Mouse (Mus musculus) forebrain, embryonic 10.5 days (tissue): ENCODE measurements around the gene Fkbpl. TPM values are rescaled to one million over a fixed set of nuclear protein-coding genes. Genes with fewer than 3 reads are reported as not detected.
A peak's percentile ranks its signal among the peaks of the same experiment; 100 is the strongest.

Experiments used
- DNase-seq: peaks from one replicate; pipeline ENCODE4 v3.0.0-alpha.2; 2017; ENCODE audit warnings: low spot score; ENCODE audit errors: extremely low spot score
- H3K27ac ChIP-seq: fragments of 300-500 bp; sonication (generic); 2 replicates; pipeline ENCODE4 v1.5.1; 2016; ENCODE audit warnings: mild to moderate bottlenecking
- H3K27me3 ChIP-seq: fragments of 300-500 bp; sonication (generic); 2 replicates; pipeline ENCODE4 v1.6.1; 2016; ENCODE audit warnings: mild to moderate bottlenecking; ENCODE audit not compliant: poor library complexity, severe bottlenecking
- H3K36me3 ChIP-seq: fragments of 300-500 bp; sonication (generic); replicated peaks from 2 replicates; pipeline ENCODE4 v1.6.1; 2016; ENCODE audit warnings: mild to moderate bottlenecking, moderate library complexity
- H3K4me1 ChIP-seq: fragments of 300-500 bp; sonication (generic); 2 replicates; pipeline ENCODE4 v1.6.1; 2016
- H3K4me3 ChIP-seq: fragments of 300-500 bp; sonication (generic); 2 replicates; pipeline ENCODE4 v1.5.1; 2016; ENCODE audit warnings: mild to moderate bottlenecking, moderate library complexity
- H3K9me3 ChIP-seq: fragments of 300-500 bp; sonication (generic); 2 replicates; pipeline ENCODE4 v1.6.1; 2016; ENCODE audit warnings: mild to moderate bottlenecking, moderate library complexity
- WGBS: fragments of 180-500 bp; shearing (Covaris S2); methylation state at CpG from one replicate; pipeline ENCODE4 v1.1.7; 2016; 5-methylcytosine and 5-hydroxymethylcytosine counted together
- polyA plus RNA-seq: library from polyadenylated mRNA; unstranded; fragments of >200 nt; fragmentation: Nextera tagmentation; extraction: Ambion mirVana; gene quantifications from 2 replicates; pipeline ENCODE4 v1.2.1, GENCODE M21; 2016

The Fkbpl gene
- polyA plus RNA-seq, 1 experiment from 2014 or later, result 14.8 TPM

GRCm38 (mm10) chr17:34654392-34654791 lies 9.8 kb downstream of the Fkbpl start:
- Histone ChIP-seq H3K9me3 (no peaks in the 10 kb centered on the region), H3K36me3 (peaks cover 63% of the 10 kb centered on the region), H3K4me1 (peaks cover 25% of the 10 kb centered on the region), H3K27me3 (peaks cover 9% of the 10 kb centered on the region), H3K27ac (no peak overlapping the region), H3K4me3 (no peak overlapping the region)
- DNase-seq, result no peak
- WGBS, result 94% methylated on average over 13 of the region's 13 CpGs

- Histone ChIP-seq H3K4me1 (peaks cover 25% of the 10 kb centered on the region), H3K36me3 (peaks cover 55% of the 10 kb centered on the region), H3K4me3 (no peak overlapping the region), H3K27me3 (peaks cover 17% of the 10 kb centered on the region), H3K9me3 (no peaks in the 10 kb centered on the region), H3K27ac (no peak overlapping the region)
- WGBS, result 88% methylated on average over 7 of the region's 7 CpGs
- no peak for DNase-seq
Measured at GRCm38 (mm10) chr17:34655160-34655559, 10.6 kb downstream of the Fkbpl start.

GRCm38 (mm10) chr17:34655581-34655991 lies 11.0 kb downstream of the Fkbpl start:
- H3K9me3 ChIP-seq, result no peaks in the 10 kb centered on the region
- peaks cover 21% of the 10 kb centered on the region for H3K27me3 ChIP-seq
- DNase-seq, result no peak
- peaks cover 29% of the 10 kb centered on the region for H3K4me1 ChIP-seq
- H3K27ac ChIP-seq, result no peak overlapping the region
- H3K36me3 ChIP-seq, result peaks cover 51% of the 10 kb centered on the region
- no peak overlapping the region for H3K4me3 ChIP-seq
- 76% methylated on average over 4 of the region's 4 CpGs for WGBS

- Histone ChIP-seq H3K36me3 (peaks cover 40% of the 10 kb centered on the region), H3K9me3 (no peaks in the 10 kb centered on the region), H3K27ac (no peak overlapping the region), H3K4me3 (no peak overlapping the region), H3K4me1 (peaks cover 37% of the 10 kb centered on the region), H3K27me3 (peaks cover 32% of the 10 kb centered on the region)
- WGBS, result 62% methylated on average over 8 of the region's 8 CpGs
- no peak for DNase-seq
Measured at GRCm38 (mm10) chr17:34656666-34657065, 12.1 kb downstream of the Fkbpl start.

GRCm38 (mm10) chr17:34657271-34657670 lies 12.7 kb downstream of the Fkbpl start:
- Histone ChIP-seq H3K36me3 (peaks cover 34% of the 10 kb centered on the region), H3K4me3 (no peak overlapping the region), H3K27ac (no peak overlapping the region), H3K4me1 (peaks cover 37% of the 10 kb centered on the region), H3K27me3 (peaks cover 33% of the 10 kb centered on the region), H3K9me3 (no peaks in the 10 kb centered on the region)
- no peak for DNase-seq
- WGBS, result 37% methylated on average over 2 of the region's 2 CpGs

- Histone ChIP-seq H3K4me1 (peaks cover 37% of the 10 kb centered on the region), H3K4me3 (no peak overlapping the region), H3K9me3 (no peaks in the 10 kb centered on the region), H3K36me3 (peaks cover 25% of the 10 kb centered on the region), H3K27ac (no peak overlapping the region), H3K27me3 (peaks cover 36% of the 10 kb centered on the region)
- no peak for DNase-seq
- WGBS, result 95% methylated on average over 2 of the region's 2 CpGs
Measured at GRCm38 (mm10) chr17:34658145-34658544, 13.6 kb downstream of the Fkbpl start.

- Histone ChIP-seq H3K4me1 (peaks cover 37% of the 10 kb centered on the region), H3K36me3 (peaks cover 21% of the 10 kb centered on the region), H3K27ac (no peak overlapping the region), H3K4me3 (no peak overlapping the region), H3K9me3 (no peaks in the 10 kb centered on the region), H3K27me3 (peaks cover 41% of the 10 kb centered on the region)
- WGBS, result 87% methylated on average over 3 of the region's 3 CpGs
- DNase-seq, result no peak
Measured at GRCm38 (mm10) chr17:34658591-34658990, 14.0 kb downstream of the Fkbpl start.

- Histone ChIP-seq H3K4me1 (peaks cover 37% of the 10 kb centered on the region), H3K9me3 (no peaks in the 10 kb centered on the region), H3K27ac (no peak overlapping the region), H3K36me3 (peaks cover 13% of the 10 kb centered on the region), H3K4me3 (no peak overlapping the region), H3K27me3 (peaks cover 42% of the 10 kb centered on the region)
- no peak for DNase-seq
- WGBS, result 75% methylated on average over 12 of the region's 12 CpGs
Measured at GRCm38 (mm10) chr17:34659181-34659896, 14.8 kb downstream of the Fkbpl start.

- 76% methylated on average over 3 of the region's 3 CpGs for WGBS
- no peak overlapping the region for H3K27ac ChIP-seq
- peaks cover 37% of the 10 kb centered on the region for H3K4me1 ChIP-seq
- peaks cover 8% of the 10 kb centered on the region for H3K36me3 ChIP-seq
- peaks cover 42% of the 10 kb centered on the region for H3K27me3 ChIP-seq
- H3K4me3 ChIP-seq, result no peak overlapping the region
- no peaks in the 10 kb centered on the region for H3K9me3 ChIP-seq
- no peak for DNase-seq
Measured at GRCm38 (mm10) chr17:34659897-34660214, 15.3 kb downstream of the Fkbpl start.

- peaks cover 42% of the 10 kb centered on the region for H3K27me3 ChIP-seq
Measured at GRCm38 (mm10) chr17:34660259-34660820, 15.8 kb downstream of the Fkbpl start.

GRCm38 (mm10) chr17:34661121-34661591 lies 16.6 kb downstream of the Fkbpl start:
- no peaks in the 10 kb centered on the region for H3K36me3 ChIP-seq
- no peak for DNase-seq
- no peak overlapping the region for H3K27ac ChIP-seq
- no peaks in the 10 kb centered on the region for H3K9me3 ChIP-seq
- peak overlapping the region; percentile 24; the same call in 1 of the 2 replicates for H3K4me3 ChIP-seq
- peaks cover 42% of the 10 kb centered on the region for H3K27me3 ChIP-seq
- 16% methylated on average over 19 of the region's 19 CpGs for WGBS
- H3K4me1 ChIP-seq, result peaks cover 28% of the 10 kb centered on the region

More at GRCm38 (mm10) chr17:34660259-34660820, 15.8 kb downstream of the Fkbpl start:
- Histone ChIP-seq H3K27ac (no peak overlapping the region), H3K36me3 (peaks cover 3% of the 10 kb centered on the region), H3K9me3 (no peaks in the 10 kb centered on the region), H3K4me1 (peaks cover 34% of the 10 kb centered on the region), H3K4me3 (peak overlapping the region; percentile 7; the same call in 1 of the 2 replicates)
- 40% methylated on average over 10 of the region's 11 CpGs for WGBS
- DNase-seq, result no peak

GRCm38 (mm10) chr17:34662468-34662867 lies 17.9 kb downstream of the Fkbpl start:
- no peak overlapping the region for H3K27ac ChIP-seq
- DNase-seq, result no peak
- no peak overlapping the region for H3K4me3 ChIP-seq
- WGBS, result 86% methylated on average over 1 of the region's 1 CpGs
- H3K9me3 ChIP-seq, result no peaks in the 10 kb centered on the region
- peaks cover 42% of the 10 kb centered on the region for H3K27me3 ChIP-seq
- H3K4me1 ChIP-seq, result peaks cover 16% of the 10 kb centered on the region
- H3K36me3 ChIP-seq, result no peaks in the 10 kb centered on the region

- H3K9me3 ChIP-seq, result no peaks in the 10 kb centered on the region
- no peak overlapping the region for H3K27ac ChIP-seq
- H3K4me1 ChIP-seq, result peaks cover 14% of the 10 kb centered on the region
- no peak overlapping the region for H3K4me3 ChIP-seq
- 88% methylated on average over 8 of the region's 8 CpGs for WGBS
- H3K36me3 ChIP-seq, result no peaks in the 10 kb centered on the region
- H3K27me3 ChIP-seq, result peaks cover 42% of the 10 kb centered on the region
- no peak for DNase-seq
Measured at GRCm38 (mm10) chr17:34662978-34663377, 18.4 kb downstream of the Fkbpl start.
